Mouse (Mus musculus) myocyte (in vitro differentiated cells): ENCODE measurements around the gene Mettl27.

Source experiments
- E2F4 ChIP-seq: IDR thresholded peaks from one replicate; pipeline ENCODE4 v1.6.1; 2011; ENCODE audit warnings: mild to moderate bottlenecking, control low read depth, moderate library complexity; ENCODE audit not compliant: insufficient read depth
- MAX ChIP-seq: IDR thresholded peaks from one replicate; pipeline ENCODE4 v1.6.1; 2011; ENCODE audit warnings: low read depth, mild to moderate bottlenecking, control low read depth
- POLR2A ChIP-seq: IDR thresholded peaks from one replicate; pipeline ENCODE4 v1.6.1; 2011; ENCODE audit warnings: low read depth, mild to moderate bottlenecking, control low read depth, moderate library complexity; ENCODE audit not compliant: insufficient read length
- POLR2AphosphoS2 ChIP-seq: IDR thresholded peaks from one replicate; pipeline ENCODE4 v1.6.1; 2011; ENCODE audit warnings: low read depth, control low read depth; ENCODE audit not compliant: insufficient read length
- SRF ChIP-seq: IDR thresholded peaks from one replicate; pipeline ENCODE4 v1.6.1; 2011; ENCODE audit warnings: low read depth; ENCODE audit not compliant: control insufficient read depth, insufficient read length
- TCF3 ChIP-seq: IDR thresholded peaks from one replicate; pipeline ENCODE4 v1.6.1; 2011; ENCODE audit warnings: low read depth, control low read depth; ENCODE audit not compliant: insufficient read length
- USF1 ChIP-seq: IDR thresholded peaks from one replicate; pipeline ENCODE4 v1.6.1; 2011; ENCODE audit warnings: low read depth, mild to moderate bottlenecking, control low read depth, moderate library complexity

- TF ChIP-seq E2F4: no peak
- no peak for TF ChIP-seq MAX
- no peak for TF ChIP-seq USF1
- no peak for TF ChIP-seq POLR2A
- TF ChIP-seq POLR2AphosphoS2: no peak
- no peak for TF ChIP-seq TCF3
- no peak for TF ChIP-seq SRF
Observed at GRCm38 (mm10) chr5:134981149-134981548, 49.0 kb downstream of the Mettl27 start.
